Mouse (Mus musculus) liver, postnatal 0 days (tissue): ENCODE data around the gene Tinagl1. TPM values are rescaled to one million over a fixed set of nuclear protein-coding genes. Genes with fewer than 3 reads are reported as not detected.

Source experiments
- ATAC-seq: fragments of 200-750 bp; cut with Nextera tagmentation; 2 replicates; pipeline ENCODE4 v1.8.0; 2017; ENCODE audit warnings: mild to moderate bottlenecking, moderate library complexity
- DNase-seq: peaks from one replicate; pipeline ENCODE4 v3.0.0-alpha.2; 2016
- H3K27ac ChIP-seq: fragments of 300-500 bp; sonication (generic); 2 replicates; pipeline ENCODE4 v1.5.1; 2014; ENCODE audit warnings: antibody characterized with exemption, moderate library complexity, mild to moderate bottlenecking, low read depth
- H3K27me3 ChIP-seq: fragments of 300-500 bp; sonication (generic); 2 replicates; pipeline ENCODE4 v1.6.1; 2014; ENCODE audit warnings: low read length, control low read depth, mixed read lengths; ENCODE audit not compliant: insufficient read depth
- H3K36me3 ChIP-seq: fragments of 300-500 bp; sonication (generic); replicated peaks from 2 replicates; pipeline ENCODE4 v1.6.1; 2014; ENCODE audit warnings: mild to moderate bottlenecking, control low read depth, low read length, moderate library complexity, mixed read lengths; ENCODE audit not compliant: insufficient read depth
- H3K4me1 ChIP-seq: fragments of 300-500 bp; sonication (generic); 2 replicates; pipeline ENCODE4 v1.6.1; 2014; ENCODE audit warnings: antibody characterized with exemption, mild to moderate bottlenecking, control low read depth; ENCODE audit not compliant: insufficient read depth
- H3K4me2 ChIP-seq: fragments of 300-500 bp; sonication (generic); 2 replicates; pipeline ENCODE4 v1.6.1; 2014; ENCODE audit warnings: low read depth, mild to moderate bottlenecking, low read length, moderate library complexity, mixed read lengths
- H3K4me3 ChIP-seq: fragments of 300-500 bp; sonication (generic); 2 replicates; pipeline ENCODE4 v1.5.1; 2014; ENCODE audit warnings: low read depth, low read length
- H3K9ac ChIP-seq: fragments of 300-500 bp; sonication (generic); replicated peaks from 2 replicates; pipeline ENCODE4 v1.6.1; 2014; ENCODE audit warnings: mild to moderate bottlenecking, moderate library complexity
- H3K9me3 ChIP-seq: fragments of 300-500 bp; sonication (generic); 2 replicates; pipeline ENCODE4 v1.6.1; 2016; ENCODE audit warnings: mild to moderate bottlenecking, control low read depth, low read length, mixed read lengths
- CTCF ChIP-seq: sonication (generic); IDR thresholded peaks from 2 replicates; pipeline ENCODE4 v1.5.1; 2016; ENCODE audit warnings: antibody characterized with exemption, low read depth
- EP300 ChIP-seq: IDR thresholded peaks from 2 replicates; pipeline ENCODE4 v1.6.1; 2016; ENCODE audit warnings: antibody characterized with exemption, low read depth, mild to moderate bottlenecking
- WGBS: fragments of 180-500 bp; shearing (Covaris S2); extraction: QIAGEN DNeasy Blood & Tissue Kit; methylation state at CpG from one replicate; pipeline ENCODE4 v1.1.7; 2014; ENCODE audit not compliant: insufficient replicate concordance; 5-methylcytosine and 5-hydroxymethylcytosine counted together
- polyA plus RNA-seq: library from polyadenylated mRNA; unstranded; fragments of >200 nt; fragmentation: Nextera tagmentation; extraction: Ambion mirVana; gene quantifications from 2 replicates; pipeline ENCODE4 v1.2.1, GENCODE M21; 2015

The Tinagl1 gene
- polyA plus RNA-seq, 1 experiment from 2014 or later = 22.9 TPM

- 0 out of 2 replicates have a peak, but pooled peaks cover 3% of the 10 kb centered on the region for H3K4me1 ChIP-seq
- no peaks in the 10 kb centered on the region for H3K36me3 ChIP-seq
- no peak for DNase-seq
- no peak overlapping the region for H3K9ac ChIP-seq
- H3K4me2 ChIP-seq = no peak overlapping the region
- no peak overlapping the region for H3K27ac ChIP-seq
- ATAC-seq = no peak
- no peaks in the 10 kb centered on the region for H3K27me3 ChIP-seq
- H3K9me3 ChIP-seq = no peaks in the 10 kb centered on the region
- 52% methylated on average over 4 of the region's 4 CpGs for WGBS
- no peak for TF ChIP-seq EP300
- no peak for TF ChIP-seq CTCF
- H3K4me3 ChIP-seq = no peak overlapping the region
These were observed 38.3 kb upstream of the Tinagl1 start for GRCm38 (mm10) chr4:130213197-130213596.

- Histone ChIP-seq H3K27ac (no peak overlapping the region), H3K36me3 (no peaks in the 10 kb centered on the region), H3K9me3 (no peaks in the 10 kb centered on the region), H3K27me3 (no peaks in the 10 kb centered on the region), H3K4me3 (no peak overlapping the region), H3K4me2 (no peak overlapping the region), H3K4me1 (0 out of 2 replicates have a peak, but pooled peaks cover 3% of the 10 kb centered on the region), H3K9ac (no peak overlapping the region)
- TF ChIP-seq EP300 (no peak), CTCF (no peak)
- 63% methylated on average over 7 of the region's 7 CpGs for WGBS
- ATAC-seq (no peak), DNase-seq (no peak)
These were observed 37.5 kb upstream of the Tinagl1 start for GRCm38 (mm10) chr4:130212421-130212820.

GRCm38 (mm10) chr4:130211870-130212269, 36.9 kb upstream of the Tinagl1 start:
- no peaks in the 10 kb centered on the region for H3K9me3 ChIP-seq
- no peaks in the 10 kb centered on the region for H3K36me3 ChIP-seq
- no peak for ATAC-seq
- H3K9ac ChIP-seq = no peak overlapping the region
- TF ChIP-seq CTCF = no peak
- TF ChIP-seq EP300 = no peak
- DNase-seq = no peak
- H3K4me3 ChIP-seq = no peak overlapping the region
- no peaks in the 10 kb centered on the region for H3K27me3 ChIP-seq
- 0 out of 2 replicates have a peak, but pooled peaks cover 3% of the 10 kb centered on the region for H3K4me1 ChIP-seq
- 79% methylated on average over 2 of the region's 2 CpGs for WGBS
- no peak overlapping the region for H3K4me2 ChIP-seq
- H3K27ac ChIP-seq = no peak overlapping the region

- no peak overlapping the region for H3K4me3 ChIP-seq
- no peaks in the 10 kb centered on the region for H3K9me3 ChIP-seq
- H3K9ac ChIP-seq = no peak overlapping the region
- peaks cover 16% of the 10 kb centered on the region for H3K27me3 ChIP-seq
- peak overlapping the region; percentile 57 for H3K4me2 ChIP-seq
- no peak for TF ChIP-seq EP300
- TF ChIP-seq CTCF = peak; percentile 96
- no peaks in the 10 kb centered on the region for H3K36me3 ChIP-seq
- no peak overlapping the region for H3K27ac ChIP-seq
- ATAC-seq (peak; percentile 66), DNase-seq (peak; percentile 90)
- H3K4me1 ChIP-seq = no peaks in the 10 kb centered on the region
- whole genome bisulfite sequencing = 17% methylated on average over 35 of the region's 35 CpGs
These were observed 24.1 kb upstream of the Tinagl1 start for GRCm38 (mm10) chr4:130198694-130199670.

- TF ChIP-seq EP300 = no peak
- no peak for TF ChIP-seq CTCF
- Histone ChIP-seq H3K27me3 (peaks cover 16% of the 10 kb centered on the region), H3K9me3 (no peaks in the 10 kb centered on the region), H3K9ac (no peak overlapping the region), H3K4me2 (no peak overlapping the region), H3K4me3 (no peak overlapping the region), H3K36me3 (no peaks in the 10 kb centered on the region), H3K4me1 (no peaks in the 10 kb centered on the region), H3K27ac (no peak overlapping the region)
- WGBS = 44% methylated on average over 8 of the region's 8 CpGs
- no peak for DNase-seq
- ATAC-seq = no peak
These were observed 21.6 kb upstream of the Tinagl1 start for GRCm38 (mm10) chr4:130196542-130196941.

GRCm38 (mm10) chr4:130195924-130196323, 21.0 kb upstream of the Tinagl1 start:
- no peak for TF ChIP-seq EP300
- Histone ChIP-seq H3K9ac (no peak overlapping the region), H3K36me3 (no peaks in the 10 kb centered on the region), H3K4me2 (no peak overlapping the region), H3K4me3 (no peak overlapping the region), H3K27me3 (peaks cover 16% of the 10 kb centered on the region), H3K27ac (no peak overlapping the region), H3K9me3 (no peaks in the 10 kb centered on the region), H3K4me1 (no peaks in the 10 kb centered on the region)
- 66% methylated on average over 13 of the region's 13 CpGs for WGBS
- ATAC-seq = no peak
- no peak for DNase-seq
